Mouse (Mus musculus) right cerebral cortex, adult 18-20 months (tissue): ENCODE data around the gene Galm.
"Not testable (repeated sequence)": the region's sequence is repeated elsewhere in the genome, so short reads cannot be mapped to it uniquely, and the experiment has no call there.

Experiments used
- DNase-seq: peaks from one replicate; pipeline ENCODE4 v3.0.0; 2022; ENCODE audit warnings: mixed read lengths

Gene Galm

GRCm38 (mm10) chr17:80221202-80221601, 93.9 kb downstream of the Galm start:
- no peak for DNase-seq

DNA sequence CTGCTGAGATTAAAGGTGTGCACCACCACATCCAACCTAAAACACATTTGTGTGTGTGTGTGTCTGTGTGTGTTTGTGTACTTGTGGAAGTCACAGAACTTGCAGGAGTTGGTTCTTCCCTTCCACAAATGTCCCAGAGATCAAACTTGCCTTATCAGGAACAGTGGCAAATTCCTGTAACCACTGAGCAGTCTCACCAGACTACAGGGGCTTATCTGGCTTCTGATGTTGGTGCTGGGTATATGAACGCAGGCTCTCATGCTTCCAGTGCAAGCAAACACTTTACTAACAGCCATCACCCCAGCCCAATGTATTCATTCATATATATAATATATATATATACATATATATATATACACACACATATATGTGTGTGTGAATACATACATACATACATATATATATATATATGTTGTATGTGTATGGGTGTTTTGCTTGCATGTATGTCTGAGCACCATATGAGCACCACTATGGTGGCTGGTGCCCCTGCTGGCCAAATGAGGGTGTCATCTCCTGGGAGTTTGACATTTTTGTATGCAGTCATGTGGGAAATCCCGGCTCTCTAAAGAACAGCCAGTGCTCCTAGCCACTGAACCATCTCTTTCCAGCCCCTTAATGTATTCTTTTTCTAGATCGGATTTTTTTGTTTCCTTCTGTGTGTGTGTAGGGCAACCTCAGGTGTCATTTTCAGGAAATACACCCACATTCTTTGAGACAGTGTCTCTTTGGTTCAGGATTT, 94.8 kb downstream of the Galm start:
- DNase-seq: no peak

DNA sequence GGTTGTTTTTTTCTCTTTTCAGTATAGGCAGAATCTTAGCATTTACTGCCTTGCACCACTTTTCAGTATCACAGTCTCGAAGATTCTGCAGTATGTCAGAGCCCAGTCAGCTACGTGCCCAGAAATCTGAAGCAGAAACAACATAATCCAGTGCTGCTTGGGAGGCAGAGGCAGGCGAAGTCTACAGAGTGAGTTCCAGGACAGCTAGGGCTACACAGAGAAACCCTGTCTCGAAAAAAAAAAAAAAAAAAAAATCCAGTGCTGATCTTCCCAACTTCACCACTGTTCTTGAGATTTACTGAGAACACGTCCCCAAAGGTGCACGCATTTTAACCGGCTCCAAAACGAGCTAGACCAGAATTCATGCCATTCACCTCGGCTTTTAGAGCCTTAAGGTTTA, 96.6 kb downstream of the Galm start:
- DNase-seq: no peak

DNA sequence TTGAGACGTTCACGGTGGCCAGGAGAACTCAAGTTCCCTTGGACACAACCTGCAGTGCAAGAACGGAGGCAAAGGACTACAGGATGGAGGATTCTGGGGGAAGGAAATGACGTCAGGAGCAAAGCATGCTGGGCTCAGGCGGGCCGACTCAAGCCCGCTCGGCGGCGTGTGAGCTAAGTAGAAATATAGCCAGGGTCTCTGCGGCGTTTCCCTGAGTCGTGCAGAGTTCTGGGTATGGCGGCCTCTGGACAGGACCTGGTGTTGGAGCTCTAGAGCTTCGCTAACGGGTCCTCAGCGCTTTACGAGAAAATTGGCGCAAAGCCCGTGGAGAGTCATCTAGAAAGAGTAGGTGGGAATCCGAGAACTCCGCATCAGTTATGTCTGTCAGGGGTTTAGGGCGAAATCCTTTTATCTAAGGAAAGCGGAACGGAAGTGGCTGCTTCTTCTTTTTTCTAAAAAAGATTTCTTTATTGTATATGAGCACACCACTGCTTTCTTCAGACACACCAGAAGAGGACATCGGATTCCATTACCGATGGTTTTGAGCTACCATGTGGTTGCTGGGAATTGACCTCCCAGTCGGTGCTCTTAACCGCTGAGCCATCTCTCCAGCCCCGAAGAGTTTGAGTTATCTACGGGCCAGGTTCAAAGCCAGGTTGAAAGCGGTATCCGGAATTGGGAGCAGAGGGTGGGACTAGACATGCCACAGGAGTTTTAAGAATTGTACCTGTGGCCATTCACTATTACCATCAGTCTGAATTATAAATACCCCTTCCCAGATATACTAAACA, 97.2 kb downstream of the Galm start, which contains the start of gene Gemin6:
Gene Gemin6, plus strand, starts transcription at position 116 of the 791 bp plus-strand sequence.
- DNase-seq: peak; percentile 93

DNA sequence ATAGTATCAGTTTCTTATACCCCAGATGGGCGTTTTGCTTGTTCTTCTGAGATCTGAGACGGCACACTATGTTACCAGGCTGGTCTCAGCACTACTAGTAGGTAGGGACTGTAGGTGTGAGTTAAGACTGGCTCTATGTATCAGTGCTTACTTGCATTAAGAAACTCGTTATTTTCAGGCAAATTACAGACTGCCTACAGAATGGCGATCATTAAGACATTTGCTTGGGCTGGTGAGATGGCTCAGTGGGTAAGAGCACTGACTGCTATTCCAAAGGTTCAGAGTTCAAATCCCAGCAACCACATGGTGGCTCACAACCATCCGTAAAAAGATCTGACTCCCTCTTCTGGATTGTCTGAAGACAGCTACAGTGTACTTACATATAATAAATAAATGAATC, 97.9 kb downstream of the Galm start:
- DNase-seq: not testable (repeated sequence)

GRCm38 (mm10) chr17:80229396-80229795, 102.1 kb downstream of the Galm start:
- DNase-seq: no peak

- DNase-seq: no peak
These were observed 106.6 kb downstream of the Galm start for GRCm38 (mm10) chr17:80233844-80234243.

DNA sequence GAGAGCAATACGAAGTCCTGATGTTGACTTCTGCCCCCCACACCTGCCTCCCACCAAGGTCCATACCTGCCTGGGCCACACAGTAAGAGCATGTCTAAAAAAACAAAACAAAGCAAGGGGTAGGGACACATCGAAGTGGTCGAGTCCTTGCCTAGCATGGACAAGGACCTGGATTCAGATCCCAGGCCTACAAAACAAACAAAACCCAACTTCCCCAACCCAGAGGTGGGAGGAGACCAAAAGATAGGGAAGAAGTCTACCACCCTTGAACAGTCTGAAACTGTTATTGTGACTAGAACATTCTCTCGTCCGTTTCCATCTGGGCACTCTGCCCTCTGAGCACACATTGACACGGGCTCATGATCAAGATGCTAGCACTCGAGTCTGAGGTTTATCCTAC, 107.1 kb downstream of the Galm start:
- DNase-seq: no peak
